Mouse (Mus musculus): ENCODE results near the gene Gm29094.
"Not testable (repeated sequence)": the region's sequence is repeated elsewhere in the genome, so short reads cannot be mapped to it uniquely, and the experiment has no call there.

Gene Gm29094

DNA sequence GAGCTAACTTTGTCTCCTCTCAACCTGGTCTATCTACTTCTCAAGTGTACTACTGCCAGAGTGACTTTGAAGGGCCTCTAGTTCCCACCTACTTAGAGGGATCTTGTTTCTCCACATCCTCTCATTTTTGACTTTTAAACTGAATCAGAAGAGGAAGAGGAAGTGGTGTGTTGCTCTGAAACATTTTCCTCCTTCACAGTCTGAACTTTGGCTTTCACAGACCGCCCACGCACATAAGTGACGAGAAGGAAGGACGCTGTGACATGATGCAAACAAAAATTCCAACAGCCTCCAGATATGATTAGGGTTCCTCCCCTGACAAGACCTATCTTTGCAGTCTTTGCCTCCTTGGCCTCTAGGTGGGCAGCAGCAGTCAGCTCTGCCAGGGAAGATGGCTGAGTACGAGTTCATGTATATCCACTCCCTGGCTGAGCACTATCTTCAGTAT lies at the start of gene Gm29094, which contains the start of gene Bcl2a1b:
Gene Gm29094, plus strand, starts transcription at position 411 of the 448 bp plus-strand sequence.
Gene Bcl2a1b, plus strand, starts transcription at position 241 of the 448 bp plus-strand sequence.
- peak; percentile 95 for DNase-seq

DNA sequence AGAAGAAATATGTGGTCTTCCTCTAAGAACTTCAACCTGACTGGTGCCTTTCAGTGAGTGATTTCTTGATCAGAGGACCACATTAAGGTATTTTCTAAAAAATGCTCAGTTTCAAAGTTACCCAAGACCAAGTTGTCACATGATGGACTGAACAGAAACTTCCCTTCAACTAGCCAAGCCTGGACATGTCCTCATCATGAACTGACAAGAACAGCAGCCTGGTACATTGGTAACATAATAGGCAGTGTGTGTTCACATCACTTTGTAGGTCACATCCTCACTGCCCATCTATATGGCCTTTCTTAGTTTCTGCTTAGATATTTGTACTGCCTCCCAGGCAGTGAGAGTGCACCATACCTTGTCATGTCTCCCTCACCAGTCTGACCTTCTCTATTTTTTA lies 26.6 kb upstream of the Gm29094 start:
- DNase-seq = not testable (repeated sequence)

DNA sequence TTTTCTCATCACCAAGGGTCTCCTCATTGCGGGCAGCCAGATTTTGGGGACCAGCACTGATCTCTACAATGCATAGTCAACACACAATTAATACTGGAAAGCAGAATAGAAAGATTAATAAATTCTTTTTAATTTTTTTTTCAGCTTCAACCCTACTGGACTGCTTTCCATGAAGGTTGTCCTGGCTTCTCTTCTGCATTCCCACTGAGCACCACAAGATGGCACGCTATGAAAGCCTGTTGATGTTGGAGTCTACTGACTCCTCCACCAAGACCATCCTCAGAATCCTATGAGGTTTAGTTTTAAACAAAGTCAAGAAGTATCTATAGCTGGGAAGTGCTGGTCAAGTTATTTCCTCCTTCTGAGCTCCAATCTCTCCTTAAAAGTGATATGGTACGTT lies 20.3 kb upstream of the Gm29094 start:
- peak; percentile 94 for DNase-seq

DNA sequence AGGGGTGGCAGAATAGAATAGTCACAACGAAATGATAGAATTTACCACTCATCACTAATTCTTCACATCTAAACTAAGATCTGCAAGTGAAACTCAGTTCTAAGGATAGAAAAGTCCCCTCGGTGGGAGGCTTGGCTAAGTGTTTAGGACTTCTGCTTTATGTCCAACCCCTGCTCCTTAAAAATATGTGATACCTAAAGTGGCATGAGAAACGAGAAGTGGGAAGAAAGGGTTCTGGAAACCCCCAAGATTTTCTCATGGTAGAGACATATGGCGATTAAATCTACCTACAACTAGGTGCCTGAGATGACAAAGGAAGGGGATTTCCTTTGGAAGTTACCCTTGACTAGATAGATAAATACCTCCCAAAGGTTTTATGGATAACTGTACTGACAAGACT lies 19.7 kb upstream of the Gm29094 start:
- not testable (repeated sequence) for DNase-seq

DNA sequence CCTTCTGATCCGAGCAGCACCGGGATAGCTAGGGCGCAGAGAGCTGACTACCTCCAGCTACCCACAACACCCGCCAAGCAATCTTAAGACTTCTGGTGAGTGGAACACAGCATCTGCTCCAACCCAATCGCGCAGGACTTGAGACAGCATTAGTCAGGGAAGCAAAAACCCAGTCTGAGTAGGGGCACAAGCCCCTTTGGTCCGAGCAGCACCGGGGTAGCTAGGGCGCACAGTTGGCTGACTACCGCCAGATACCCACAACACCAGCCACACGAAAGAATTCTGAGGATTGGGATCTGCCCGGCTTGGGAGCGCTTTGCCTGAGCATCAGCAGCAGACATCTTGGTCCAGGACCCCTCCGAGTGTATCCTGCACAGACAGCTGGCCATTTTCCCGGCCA lies 12.2 kb upstream of the Gm29094 start:
- DNase-seq = not testable (repeated sequence)

DNA sequence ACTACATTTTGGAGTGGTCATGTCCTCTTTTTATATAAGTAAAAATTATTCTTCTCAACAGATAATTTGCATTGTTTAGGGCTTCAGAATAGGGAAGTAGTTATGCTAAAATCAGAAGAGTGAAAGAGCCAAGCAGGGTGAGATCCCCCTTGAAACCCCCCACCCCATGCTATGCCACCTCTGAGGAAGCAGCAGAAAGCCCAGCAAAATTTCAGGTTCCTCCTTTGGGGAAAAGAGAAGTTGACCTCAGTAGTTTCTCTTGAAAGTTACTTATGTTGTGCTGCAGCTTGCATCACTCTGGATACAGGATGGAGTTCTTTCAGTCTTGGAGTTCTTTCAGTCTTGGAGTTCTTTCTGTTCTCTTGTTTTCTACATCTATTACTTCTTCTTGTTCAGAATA lies 3.7 kb upstream of the Gm29094 start:
- DNase-seq = not testable (repeated sequence)

DNA sequence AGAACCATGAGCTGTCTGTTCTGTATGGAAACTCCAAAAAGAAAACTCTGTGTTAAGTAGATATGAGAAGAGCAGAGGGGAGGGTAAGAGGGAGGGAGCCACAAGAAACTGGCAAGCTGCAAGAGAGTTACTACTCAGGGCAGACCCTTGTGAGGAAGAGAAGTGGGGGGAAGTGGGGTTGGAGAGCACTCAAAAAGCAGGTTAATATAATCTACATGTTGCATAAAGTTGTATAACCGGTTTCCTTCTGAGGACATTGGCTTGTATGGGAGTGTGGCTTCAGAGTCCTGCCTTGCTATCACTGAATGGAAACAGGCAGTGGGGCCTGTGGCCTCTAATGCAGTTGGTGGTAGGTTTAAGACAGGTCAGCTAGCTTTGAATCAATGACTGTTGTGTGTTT lies 1.7 kb upstream of the Gm29094 start:
- DNase-seq = not testable (repeated sequence)

DNA sequence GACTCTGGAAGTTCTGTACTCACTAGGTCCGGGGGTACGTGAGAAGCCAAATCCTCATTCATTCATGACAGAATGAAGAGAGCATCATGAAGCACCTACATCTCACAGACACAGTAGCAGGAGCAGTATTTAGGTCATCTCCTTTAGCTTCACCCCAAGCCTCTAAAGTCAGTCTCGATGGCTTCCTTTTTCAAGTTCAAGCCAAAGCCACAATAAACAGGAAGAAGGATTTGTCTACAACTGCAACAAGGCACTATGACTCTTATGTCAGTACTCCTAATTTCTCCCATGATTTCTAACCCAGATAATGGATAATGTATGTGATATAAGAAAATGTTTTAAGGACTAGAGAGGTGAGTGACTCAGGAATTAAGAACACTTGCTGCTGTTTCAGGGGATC lies 830 bp upstream of the Gm29094 start:
- not testable (repeated sequence) for DNase-seq

DNA sequence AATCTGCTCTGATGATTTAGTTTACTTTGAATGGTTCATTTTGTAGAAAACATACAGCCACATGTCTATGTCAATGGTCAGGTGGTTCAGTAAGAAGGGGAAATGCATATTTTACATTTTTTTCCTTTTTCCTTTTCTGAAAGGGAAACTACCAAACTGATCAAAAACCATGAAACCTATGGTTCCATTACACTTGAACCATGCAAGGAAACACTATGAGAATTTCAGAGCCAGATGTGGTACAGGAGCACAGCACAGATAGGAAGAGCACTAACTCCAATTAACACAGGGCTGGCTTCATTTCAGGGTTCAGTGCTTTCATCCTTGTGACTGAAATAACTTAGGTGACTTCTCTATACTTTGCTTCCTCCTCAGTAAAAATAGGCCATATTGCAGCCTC lies 3.1 kb downstream of the Gm29094 start:
- DNase-seq = not testable (repeated sequence)

DNA sequence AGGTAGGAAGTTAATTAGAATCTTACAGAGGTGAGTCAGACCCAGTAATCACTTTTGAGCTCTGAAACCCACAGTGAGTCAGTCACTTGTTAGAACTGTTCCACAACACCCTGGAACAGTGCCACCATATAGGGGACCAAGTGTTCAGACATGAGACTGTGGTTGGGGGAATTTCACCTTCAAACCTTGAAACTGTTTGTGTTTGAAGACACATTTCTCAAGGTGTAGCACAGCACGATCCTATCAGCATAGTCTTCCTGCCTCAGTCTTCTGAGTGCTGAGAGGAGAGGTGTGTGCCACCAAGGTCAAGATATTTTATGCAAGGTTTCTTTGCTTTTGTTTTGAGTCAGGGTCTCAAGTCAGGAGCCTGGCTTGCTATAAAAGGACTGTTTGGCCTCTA lies 9.8 kb downstream of the Gm29094 start:
- DNase-seq = not testable (repeated sequence)

DNA sequence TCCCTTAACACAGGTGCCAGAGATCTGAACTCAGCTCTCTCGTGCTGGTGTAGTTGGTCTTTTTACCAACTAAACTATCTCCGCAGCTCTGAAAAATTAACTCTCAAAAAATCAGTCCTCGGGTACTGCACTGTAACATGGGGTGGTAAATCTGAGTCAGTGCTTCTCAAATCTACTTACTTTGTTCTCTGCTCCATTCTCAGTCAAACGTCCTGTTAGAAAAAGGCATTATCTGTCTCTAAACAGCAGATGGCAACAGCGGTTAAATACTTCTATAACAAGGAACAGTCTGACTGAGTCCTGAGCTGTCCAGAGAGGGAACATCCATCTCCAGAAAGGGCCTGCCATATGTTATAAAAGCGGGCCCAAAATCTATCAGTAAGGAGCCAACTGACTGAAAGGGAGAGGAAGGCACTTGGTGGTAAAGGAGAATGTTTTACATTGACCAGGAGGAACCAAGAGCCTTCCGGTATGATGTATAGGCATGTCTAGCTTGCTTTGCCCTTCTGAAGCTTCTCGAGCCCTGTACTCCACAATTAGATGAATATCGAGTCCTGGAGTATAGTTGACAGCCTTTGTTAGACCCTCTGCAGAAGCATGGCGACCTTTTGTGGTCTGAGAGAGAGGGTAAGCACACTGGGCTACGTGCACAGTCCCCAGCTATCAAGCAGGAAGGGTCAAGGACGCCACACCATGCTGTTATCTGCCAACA lies 11.3 kb downstream of the Gm29094 start, which contains the start of gene Mthfs:
Gene Mthfs, plus strand, starts transcription at position 324 of the 712 bp plus-strand sequence.
- peak; percentile 89 for DNase-seq

DNA sequence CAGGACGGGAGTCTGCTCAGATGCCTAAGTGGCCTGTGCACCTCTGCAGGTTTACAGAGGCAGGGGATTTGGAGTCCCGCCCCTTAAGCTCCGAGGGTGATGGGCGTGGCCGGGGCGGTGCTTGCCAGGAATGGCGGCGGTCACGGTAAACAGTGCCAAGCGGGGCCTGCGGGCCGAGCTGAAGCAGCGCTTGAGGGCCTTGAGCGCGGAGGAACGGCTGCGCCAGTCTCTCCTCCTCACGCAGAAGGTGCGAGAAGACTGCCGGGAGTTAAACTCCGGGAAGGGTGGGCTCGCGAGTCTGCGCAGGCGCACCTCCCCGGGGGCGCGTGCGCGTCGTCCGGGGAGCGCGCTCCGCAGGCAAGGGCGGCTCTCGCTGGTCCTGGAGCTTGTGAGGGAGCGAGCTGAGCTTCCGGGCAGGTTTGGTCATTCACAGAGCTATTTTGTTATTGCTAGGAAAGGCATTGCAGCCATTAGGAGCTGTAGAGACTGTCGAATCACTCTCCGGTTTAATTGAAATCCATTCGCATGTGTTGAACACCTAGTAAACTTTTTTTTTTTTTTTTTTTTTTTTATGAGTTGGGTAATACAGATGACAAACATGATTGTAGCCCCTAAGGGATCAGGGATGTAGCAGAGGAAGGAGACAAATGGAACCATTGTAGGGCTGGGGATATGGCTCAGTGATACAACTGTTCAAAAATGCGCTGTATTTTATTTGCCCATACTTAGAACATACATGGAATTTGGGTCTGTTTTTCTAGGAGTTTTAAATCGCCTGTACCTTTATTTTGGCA lies 12.1 kb downstream of the Gm29094 start:
- DNase-seq = peak; percentile 100

DNA sequence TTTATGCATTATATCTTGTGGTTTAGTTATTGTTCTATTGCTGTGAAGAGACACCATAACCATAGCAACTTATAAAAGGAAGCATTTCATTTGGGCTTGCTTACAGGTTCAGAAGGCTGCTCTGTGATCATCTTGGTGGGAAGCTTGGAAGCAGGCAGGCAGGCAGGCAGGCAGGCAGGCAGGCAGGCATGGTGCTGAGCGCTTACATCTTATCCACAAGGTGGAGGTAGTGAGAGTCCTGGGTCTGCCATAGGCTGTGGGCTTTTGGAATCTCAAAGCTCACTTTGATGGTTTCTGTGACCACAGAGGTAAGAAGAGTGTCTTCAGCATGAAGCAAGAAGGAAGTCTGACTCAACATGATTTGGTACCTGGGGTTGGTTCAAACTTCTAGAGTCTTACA lies 13.2 kb downstream of the Gm29094 start:
- peak; percentile 92 for DNase-seq

DNA sequence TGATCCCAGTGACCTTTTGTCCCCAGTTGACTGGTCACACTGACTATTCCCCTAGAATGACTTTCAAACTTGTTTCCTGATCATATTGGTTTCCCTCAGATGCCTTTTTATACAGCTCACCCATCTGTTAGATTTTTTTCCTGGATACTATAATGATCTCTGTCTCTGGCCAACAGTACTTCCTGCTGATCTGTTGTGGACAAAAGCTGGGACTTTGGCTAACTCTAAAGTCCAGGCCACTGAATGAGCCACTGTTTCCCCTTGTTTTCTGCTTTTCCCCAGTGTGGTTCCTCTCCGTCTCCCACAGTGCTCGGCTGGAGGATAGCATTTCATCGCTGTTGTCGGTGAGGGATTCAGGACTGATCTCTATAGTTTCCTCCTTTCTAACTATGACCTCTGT lies 19.0 kb downstream of the Gm29094 start:
- DNase-seq = not testable (repeated sequence)

DNA sequence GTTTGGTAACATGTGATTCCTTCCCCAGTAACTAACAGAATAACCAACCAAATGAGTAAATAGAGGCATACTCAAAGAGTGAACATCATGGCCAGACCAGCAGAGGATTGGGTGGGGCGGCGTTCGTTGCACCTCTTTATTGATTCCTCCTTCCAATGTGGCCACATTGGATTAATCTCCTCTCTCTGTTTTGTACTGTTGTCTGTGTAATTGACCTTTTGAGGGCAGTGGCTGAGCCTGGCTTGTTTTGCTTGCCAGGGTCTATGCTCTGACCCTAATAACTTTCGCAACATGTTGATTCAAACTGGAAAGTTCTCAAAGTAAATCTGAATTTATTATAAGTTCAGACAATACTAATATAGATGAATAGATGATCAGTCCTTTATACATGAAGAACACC lies 20.5 kb downstream of the Gm29094 start:
- not testable (repeated sequence) for DNase-seq

DNA sequence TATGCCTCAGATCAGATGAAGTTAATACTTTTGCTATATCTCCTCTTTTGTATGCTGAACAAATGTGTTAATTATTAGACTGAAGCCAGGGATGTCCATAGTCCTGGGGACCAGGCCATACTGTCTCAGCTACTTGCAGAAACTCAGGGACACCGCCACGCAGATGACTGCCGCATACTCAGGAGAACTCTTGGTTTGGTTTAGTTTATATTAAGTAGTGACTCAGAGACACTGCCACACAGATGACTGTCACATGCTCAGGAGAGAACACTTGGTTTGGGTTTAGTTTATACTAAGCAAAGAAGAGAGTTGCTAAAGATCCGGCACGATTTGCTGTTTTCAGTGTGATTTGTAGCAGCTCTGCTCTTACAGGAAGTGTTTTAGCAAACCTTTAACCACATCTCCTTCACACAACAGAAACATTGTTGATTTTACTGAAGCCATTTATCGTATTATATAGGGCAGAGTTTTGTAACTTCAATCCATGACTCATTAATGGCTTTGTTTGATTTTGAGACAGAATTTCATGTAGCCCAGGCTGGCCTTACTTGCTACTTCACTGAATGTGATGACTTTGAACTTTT lies 21.6 kb downstream of the Gm29094 start:
- not testable (repeated sequence) for DNase-seq

DNA sequence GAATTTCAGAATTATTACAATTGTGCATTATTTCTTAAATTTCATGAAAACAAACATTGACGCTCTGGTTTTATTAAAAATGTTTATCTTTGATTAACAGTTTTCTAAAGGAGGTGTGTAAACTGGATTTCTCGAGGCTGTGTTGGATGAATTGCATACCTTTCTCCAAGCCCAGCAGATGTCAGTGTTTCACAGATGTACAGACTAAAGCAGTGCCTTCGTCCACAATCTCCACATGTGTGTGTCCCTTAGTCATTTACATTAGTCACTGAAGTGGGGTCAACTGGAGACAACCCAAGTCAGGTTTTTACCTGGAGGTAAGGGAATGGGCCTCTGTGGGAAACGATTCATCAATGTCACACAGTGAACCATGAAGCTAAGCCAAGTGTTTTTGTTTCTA lies 26.9 kb downstream of the Gm29094 start:
- no peak for DNase-seq

DNA sequence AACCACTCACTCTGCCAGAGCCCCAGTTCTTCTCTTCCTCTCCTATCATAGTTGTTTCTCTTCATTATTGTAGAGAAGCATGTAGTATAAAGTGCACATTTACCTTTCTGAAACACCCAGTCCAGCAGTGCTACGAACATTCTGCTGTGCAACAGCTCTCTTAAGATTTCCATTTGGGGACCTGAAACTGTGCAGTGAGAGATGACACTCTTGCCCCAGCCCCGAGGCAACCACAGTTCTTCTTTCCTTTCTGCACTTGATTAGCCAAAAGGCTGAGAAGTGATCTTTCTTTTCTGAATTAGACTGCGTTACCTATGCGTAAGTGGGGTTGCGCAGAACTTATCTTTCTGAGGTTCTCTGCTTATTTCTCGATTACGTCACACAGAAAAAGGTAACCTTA lies 28.9 kb downstream of the Gm29094 start:
- peak; percentile 87 for DNase-seq

DNA sequence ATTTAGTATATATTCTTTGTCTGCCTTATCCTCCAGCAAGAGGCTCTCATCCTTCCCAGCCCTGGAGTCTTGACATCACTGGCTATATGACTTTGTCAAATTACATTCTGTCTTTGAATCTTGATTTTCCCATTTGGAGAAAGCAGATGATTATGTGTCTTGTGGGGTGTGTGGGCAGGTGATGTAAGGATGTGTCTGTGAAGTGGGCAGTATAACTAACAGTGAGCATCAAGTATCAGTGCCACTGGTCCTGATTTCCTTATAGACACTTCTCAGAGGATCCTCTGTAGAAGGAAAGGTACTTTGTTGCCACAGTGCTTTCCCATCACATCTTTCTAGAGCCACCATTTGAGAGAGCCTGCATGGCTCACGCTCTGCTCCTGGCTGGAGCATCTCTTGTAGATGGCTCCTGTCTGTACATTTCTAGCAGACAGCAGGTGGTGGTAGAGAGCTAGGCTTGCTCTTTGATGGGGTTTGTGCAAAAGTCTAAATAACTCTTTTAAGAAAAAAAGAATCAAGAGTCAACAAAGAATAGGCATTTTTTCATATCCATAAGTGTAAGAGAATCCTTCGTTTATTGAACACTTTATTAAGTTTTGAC lies 31.8 kb downstream of the Gm29094 start:
- not testable (repeated sequence) for DNase-seq

DNA sequence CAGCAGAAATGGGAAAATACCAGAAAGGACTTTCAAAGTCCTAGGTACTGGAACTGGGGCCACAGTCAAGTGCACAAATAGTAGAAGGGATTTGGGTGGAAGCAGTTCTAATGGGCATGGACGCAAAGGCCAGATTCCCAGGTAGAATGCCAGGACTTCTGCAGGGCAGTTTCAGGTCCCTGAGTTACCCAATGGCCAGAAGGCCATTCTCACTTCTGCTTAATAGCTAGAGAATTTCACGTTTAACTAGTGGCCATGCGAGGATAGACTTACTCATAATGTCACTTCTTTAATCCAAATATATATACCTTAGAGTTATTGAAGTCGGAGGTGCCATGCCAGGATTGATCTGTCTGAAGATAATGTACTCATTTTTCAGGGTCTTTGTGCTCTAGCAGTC lies 38.0 kb downstream of the Gm29094 start:
- DNase-seq = not testable (repeated sequence)

DNA sequence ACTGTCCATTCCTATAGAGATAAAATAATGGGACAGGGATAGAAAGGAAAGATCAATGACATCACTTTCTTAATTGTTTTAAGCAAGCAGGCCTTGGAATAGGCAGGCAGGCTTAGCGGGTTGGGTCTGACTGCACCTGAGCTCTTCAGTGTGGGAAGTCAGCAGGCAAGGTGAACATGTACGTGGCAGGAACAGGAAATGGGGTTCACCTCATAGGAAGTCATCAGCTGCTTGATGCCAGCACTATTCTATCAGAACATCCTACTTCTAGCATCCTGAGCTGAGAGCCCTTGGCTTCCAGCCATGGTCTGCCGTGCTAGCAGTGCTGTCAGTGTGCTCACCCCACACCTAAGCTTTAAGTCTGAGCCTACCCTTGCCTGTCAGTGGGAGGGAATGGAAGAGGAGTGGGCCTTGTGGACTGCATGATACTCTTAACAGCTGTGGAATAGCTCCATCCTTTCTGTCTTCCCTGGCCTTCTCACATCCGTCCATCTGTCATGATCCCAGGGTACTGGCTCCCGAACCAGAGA lies 39.9 kb downstream of the Gm29094 start:
- DNase-seq = peak; percentile 79

DNA sequence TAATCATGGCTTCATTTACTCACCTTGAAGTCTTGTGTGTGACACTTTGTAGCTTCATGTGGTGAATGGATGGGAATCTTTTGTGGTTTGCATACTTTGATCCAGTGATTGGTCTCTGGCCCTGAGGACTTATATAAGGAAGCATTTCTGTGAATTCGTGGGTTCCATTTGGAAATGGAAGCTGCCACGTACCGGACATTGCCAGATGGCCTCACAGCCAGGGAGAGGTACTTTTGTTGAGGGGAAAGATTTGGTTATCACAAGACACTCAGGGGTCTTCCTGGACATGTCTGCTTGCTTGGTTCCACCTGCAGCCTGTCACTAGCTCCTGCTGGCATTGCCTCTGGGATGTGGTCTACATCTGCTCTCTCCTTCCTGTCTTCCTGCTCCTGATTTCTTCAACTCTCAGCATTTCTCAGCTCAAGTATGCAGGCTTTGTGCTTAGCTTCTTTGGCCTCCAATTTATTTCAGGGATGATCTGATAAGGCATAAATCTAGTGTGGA lies 41.4 kb downstream of the Gm29094 start:
- peak; percentile 88 for DNase-seq

DNA sequence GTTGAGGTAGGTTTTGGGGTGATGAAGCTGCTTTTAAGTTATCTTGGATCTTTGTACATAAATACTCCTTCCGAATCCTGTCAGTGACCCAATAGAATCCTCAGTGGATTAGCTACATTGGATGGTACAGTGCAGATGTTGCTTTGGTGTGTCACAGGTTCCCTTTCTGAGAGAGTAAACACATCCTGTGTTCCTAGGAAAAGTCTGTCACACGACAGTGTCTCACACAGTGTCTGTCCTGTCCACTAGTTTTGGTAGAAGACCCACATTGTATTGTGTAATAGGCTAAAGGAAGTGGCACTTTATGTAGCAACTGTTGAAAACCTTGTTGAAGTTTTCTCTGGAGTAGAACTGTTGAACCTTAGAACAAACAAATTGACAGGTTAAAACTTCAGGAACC lies 54.2 kb downstream of the Gm29094 start:
- DNase-seq = peak; percentile 59
